Mouse (Mus musculus) spleen, adult 2 months (tissue): ENCODE measurements at regions not wholly inside any gene's neighbourhood (a gene's known extent, or its start where the extent isn't known, plus 50 kb on each side); places are given as distances from the start of the nearest gene placed in this dataset.

ENCODE experiments used
- DNase-seq, 2 experiments: peaks; one replicate each; pipeline versions ENCODE4 v3.0.0 to v3.0.0-alpha.2; 2012 to 2021; ENCODE audit warnings: low spot score in 2 of 2, low read depth in 1 of 2
- H3K27ac ChIP-seq: fragments of 200-500 bp; 2 replicates; pipeline ENCODE4 v1.5.1; 2012; ENCODE audit warnings: low read length, inconsistent platforms; ENCODE audit not compliant: insufficient read depth
- H3K27me3 ChIP-seq: fragments of 200-500 bp; 2 replicates; pipeline ENCODE4 v1.6.1; 2012; ENCODE audit warnings: mild to moderate bottlenecking, moderate library complexity, low read length, inconsistent platforms; ENCODE audit not compliant: control insufficient read depth, insufficient read depth
- H3K36me3 ChIP-seq: fragments of 200-500 bp; 2 replicates; pipeline ENCODE4 v1.6.1; 2012; ENCODE audit warnings: mild to moderate bottlenecking, low read length, inconsistent platforms; ENCODE audit not compliant: control insufficient read depth, insufficient read depth
- H3K4me1 ChIP-seq: fragments of 200-500 bp; 2 replicates; pipeline ENCODE4 v1.6.1; 2011; ENCODE audit warnings: inconsistent platforms; ENCODE audit not compliant: control insufficient read depth, insufficient read depth, insufficient read length
- H3K4me3 ChIP-seq: fragments of 200-500 bp; 2 replicates; pipeline ENCODE4 v1.5.1; 2011; ENCODE audit warnings: mild to moderate bottlenecking, inconsistent platforms; ENCODE audit not compliant: insufficient read depth, insufficient read length; ENCODE audit errors: extremely low read depth
- CTCF ChIP-seq: fragments of 200-500 bp; IDR thresholded peaks from 2 replicates; pipeline ENCODE4 v1.5.1; 2011; ENCODE audit warnings: mild to moderate bottlenecking, inconsistent platforms; ENCODE audit not compliant: insufficient read depth, insufficient read length, insufficient replicate concordance; ENCODE audit errors: extremely low read depth
- POLR2A ChIP-seq: fragments of 200-500 bp; IDR thresholded peaks from 2 replicates; pipeline ENCODE4 v1.6.1; 2011; ENCODE audit warnings: low read depth, low read length, inconsistent platforms
- WGBS: fragments of 180-500 bp; shearing (Covaris S2); methylation state at CpG from one replicate; pipeline ENCODE4 v1.1.7; 2018; 5-methylcytosine and 5-hydroxymethylcytosine counted together

DNA sequence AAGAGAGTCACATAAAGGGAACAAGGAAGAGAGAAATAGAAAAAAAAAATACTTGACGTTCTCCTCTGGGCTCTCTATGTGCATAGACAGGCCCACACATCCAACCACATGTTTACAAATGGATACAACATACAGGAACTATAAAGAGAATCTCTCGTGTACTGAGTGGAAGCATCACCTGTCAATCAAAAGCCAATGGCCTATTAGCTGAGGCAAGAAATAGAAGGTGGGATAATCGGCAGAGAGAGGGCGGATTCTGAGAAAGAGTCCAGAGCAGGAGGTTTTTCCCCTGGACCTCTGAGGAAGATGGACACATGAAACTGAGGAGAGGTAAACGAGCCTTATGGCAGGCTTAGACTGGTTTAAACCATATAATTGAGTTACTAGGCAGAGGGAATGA, 434.7 kb upstream of the Pmfbp1 start:
- DNase-seq: no peak
- Histone ChIP-seq H3K27ac (no peak overlapping the region), H3K4me1 (no peaks in the 10 kb centered on the region), H3K4me3 (no peak overlapping the region), H3K27me3 (no peaks in the 10 kb centered on the region), H3K36me3 (no peaks in the 10 kb centered on the region)
- TF ChIP-seq CTCF: no peak
- TF ChIP-seq POLR2A: no peak
- 89% methylated on average over 5 of the region's 5 CpGs for WGBS

DNA sequence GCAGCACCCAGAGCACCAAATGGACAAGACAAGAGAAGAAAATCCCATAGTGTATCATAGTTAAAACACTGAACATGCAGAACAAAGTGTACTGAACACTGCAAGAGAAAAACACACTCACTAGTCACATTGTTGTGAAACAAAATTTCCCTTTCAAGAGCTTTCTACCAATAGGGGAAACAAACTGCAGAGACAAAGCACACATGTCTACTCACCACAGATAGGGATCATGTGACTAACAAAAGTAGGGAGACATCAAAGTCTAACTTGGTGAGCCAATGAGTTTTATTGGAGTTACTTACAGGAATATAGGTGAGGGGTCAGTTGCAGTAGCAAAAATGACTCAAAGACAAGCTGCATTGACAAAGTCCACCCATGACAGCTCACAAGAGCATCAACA, 431.5 kb upstream of the Pmfbp1 start:
- no peak for DNase-seq
- Histone ChIP-seq H3K27me3 (no peaks in the 10 kb centered on the region), H3K36me3 (no peaks in the 10 kb centered on the region), H3K27ac (no peak overlapping the region), H3K4me1 (no peaks in the 10 kb centered on the region), H3K4me3 (no peak overlapping the region)
- TF ChIP-seq CTCF: no peak
- TF ChIP-seq POLR2A: no peak

DNA sequence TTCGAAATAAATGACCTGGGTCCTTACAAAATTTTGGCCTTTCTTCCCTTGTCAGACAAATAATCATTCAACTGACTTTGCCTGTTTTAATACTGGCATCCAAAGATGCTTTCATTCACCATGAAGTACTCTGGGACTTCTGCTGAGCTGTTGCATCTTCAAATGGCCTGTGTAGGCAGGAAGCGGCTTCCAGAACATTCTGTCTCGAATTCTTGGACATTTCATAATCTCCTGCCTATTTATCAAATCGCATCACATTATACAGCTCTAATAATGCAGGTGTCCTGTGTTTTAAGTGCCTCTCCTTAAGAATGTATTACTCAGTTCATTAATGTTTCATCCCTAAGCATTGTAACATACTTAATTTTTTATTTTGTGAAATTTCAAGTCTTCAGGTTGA, 420.1 kb upstream of the Pmfbp1 start:
- no peak for DNase-seq
- 85% methylated on average over 4 of the region's 4 CpGs for WGBS
- TF ChIP-seq CTCF (no peak), POLR2A (no peak)
- H3K27ac ChIP-seq: no peak overlapping the region
- H3K4me1 ChIP-seq: no peaks in the 10 kb centered on the region
- no peaks in the 10 kb centered on the region for H3K27me3 ChIP-seq
- no peaks in the 10 kb centered on the region for H3K36me3 ChIP-seq
- H3K4me3 ChIP-seq: no peak overlapping the region

DNA sequence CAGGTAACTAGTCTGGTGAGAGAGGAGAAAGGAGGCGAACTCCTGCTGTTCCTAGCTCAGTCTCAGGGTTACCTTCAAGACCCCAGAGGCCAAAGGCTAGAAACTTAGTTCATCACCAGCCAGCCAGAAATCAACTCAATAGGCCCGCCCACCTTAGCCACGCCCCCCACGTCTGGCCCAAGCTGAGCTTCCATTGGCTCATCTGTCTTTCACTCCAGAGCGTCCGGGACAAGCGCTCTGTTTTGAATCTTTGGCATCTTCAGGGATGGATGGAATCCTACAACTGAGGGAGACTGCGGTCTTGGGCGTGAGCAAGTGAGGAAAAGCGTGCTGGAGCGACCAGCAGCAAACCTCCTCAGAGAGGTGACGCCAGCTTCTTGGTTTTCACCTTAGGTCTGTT, 418.8 kb upstream of the Pmfbp1 start:
- Histone ChIP-seq H3K27me3 (no peaks in the 10 kb centered on the region), H3K4me3 (no peak overlapping the region), H3K27ac (no peak overlapping the region), H3K4me1 (no peaks in the 10 kb centered on the region), H3K36me3 (no peaks in the 10 kb centered on the region)
- TF ChIP-seq POLR2A (no peak), CTCF (no peak)
- no peak for DNase-seq
- 38% methylated on average over 12 of the region's 12 CpGs for WGBS

DNA sequence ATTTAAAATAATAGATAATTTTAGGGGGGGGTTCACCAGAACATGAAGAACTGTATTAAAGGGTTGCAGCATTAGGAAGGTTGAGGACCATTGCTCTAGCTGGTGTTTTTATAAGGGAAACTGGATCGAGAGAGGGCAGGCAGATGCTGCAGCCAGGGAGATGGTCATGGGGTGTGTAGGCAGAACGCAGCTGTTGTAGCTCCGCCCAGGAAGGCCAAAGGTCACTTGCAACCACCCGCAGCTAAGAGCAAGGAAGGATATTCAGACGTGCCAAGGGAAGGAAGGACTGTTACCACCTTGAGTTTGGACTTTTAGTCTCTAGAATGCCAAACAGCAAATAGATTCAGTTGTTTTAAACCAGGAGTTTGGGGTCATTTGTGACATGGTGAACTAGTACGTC, 414.6 kb upstream of the Pmfbp1 start:
- no peaks in the 10 kb centered on the region for H3K36me3 ChIP-seq
- H3K27me3 ChIP-seq: no peaks in the 10 kb centered on the region
- no peak overlapping the region for H3K27ac ChIP-seq
- TF ChIP-seq CTCF: no peak
- H3K4me1 ChIP-seq: no peaks in the 10 kb centered on the region
- no peak overlapping the region for H3K4me3 ChIP-seq
- 58% methylated on average over 6 of the region's 6 CpGs for WGBS
- DNase-seq: no peak

DNA sequence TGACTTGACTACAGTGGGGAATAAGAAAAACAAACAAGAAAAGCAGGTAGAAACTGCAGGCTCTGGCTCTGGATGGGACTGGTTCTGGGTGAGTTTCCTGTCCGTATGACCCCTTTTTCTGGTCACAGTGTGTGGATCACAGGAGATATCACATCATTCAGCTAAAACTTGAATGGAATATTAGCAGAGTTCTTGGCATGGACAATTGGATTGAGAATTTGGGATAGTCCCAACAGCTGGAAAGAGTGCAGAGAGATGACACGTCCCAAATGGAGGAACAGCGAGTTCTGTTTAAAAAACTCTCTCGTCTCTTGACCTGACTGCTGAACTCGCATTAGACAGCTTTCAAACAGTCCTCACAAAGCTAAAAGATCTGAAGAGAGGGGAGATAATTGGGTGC, 412.5 kb upstream of the Pmfbp1 start:
- H3K27me3 ChIP-seq: no peaks in the 10 kb centered on the region
- no peak for DNase-seq
- no peak overlapping the region for H3K4me3 ChIP-seq
- WGBS: 83% methylated on average over 5 of the region's 5 CpGs
- no peaks in the 10 kb centered on the region for H3K36me3 ChIP-seq
- no peak for TF ChIP-seq POLR2A
- no peak for TF ChIP-seq CTCF
- no peak overlapping the region for H3K27ac ChIP-seq
- H3K4me1 ChIP-seq: no peaks in the 10 kb centered on the region

DNA sequence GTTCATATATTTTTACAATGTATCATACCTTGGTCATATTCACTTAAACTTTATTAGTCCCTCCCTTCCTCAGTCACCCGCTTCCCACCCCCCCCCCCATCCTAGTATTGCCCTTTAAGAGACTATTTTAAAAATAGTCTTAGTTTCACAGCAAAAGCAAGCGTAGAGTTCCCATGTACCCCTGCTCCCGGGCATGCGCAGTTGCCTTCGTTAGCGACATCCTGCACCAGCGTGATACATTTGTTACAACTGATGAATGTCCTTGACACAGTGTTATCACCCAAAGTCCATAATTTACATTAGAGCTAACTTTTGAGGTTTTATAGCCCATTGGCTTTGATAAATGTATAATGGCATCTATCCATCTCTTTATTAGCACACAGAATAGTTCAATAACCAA, 408.7 kb upstream of the Pmfbp1 start:
- 85% methylated on average over 7 of the region's 7 CpGs for WGBS
- no peak for DNase-seq
- no peak overlapping the region for H3K27ac ChIP-seq
- no peak overlapping the region for H3K4me3 ChIP-seq
- no peaks in the 10 kb centered on the region for H3K4me1 ChIP-seq
- H3K27me3 ChIP-seq: no peaks in the 10 kb centered on the region
- no peaks in the 10 kb centered on the region for H3K36me3 ChIP-seq
- TF ChIP-seq POLR2A (no peak), CTCF (no peak)

DNA sequence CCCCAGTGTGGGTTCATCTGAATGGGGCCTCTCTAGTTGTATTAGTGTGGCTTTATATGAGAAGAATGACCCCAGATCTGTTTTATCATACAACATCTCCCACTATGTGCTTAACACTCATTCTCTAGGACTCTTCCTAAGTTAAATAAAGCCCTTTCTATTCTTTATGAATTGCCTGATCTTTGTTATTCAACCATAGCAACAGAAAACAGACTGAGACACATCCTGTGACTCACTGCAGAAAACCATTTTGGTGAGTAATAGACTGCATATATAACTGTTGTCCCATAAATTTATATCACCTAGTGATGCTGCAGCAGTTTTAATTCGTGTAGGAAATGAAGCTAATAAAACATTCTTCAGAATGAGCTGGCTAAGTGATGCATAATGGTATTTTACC, 406.0 kb upstream of the Pmfbp1 start:
- no peak for DNase-seq
- H3K36me3 ChIP-seq: no peaks in the 10 kb centered on the region
- no peaks in the 10 kb centered on the region for H3K4me1 ChIP-seq
- no peaks in the 10 kb centered on the region for H3K27me3 ChIP-seq
- H3K27ac ChIP-seq: no peak overlapping the region
- WGBS: 43% methylated on average over 1 of the region's 1 CpGs
- no peak overlapping the region for H3K4me3 ChIP-seq
- TF ChIP-seq CTCF: no peak
